Mouse (Mus musculus) ES-E14 (cell line): Measurements from ENCODE around the gene Mrps14.

ENCODE experiments used
- CHD2 ChIP-seq: IDR thresholded peaks from 2 replicates; pipeline ENCODE4 v1.6.1; 2014; ENCODE audit warnings: mild to moderate bottlenecking, low read depth, low read length, inconsistent platforms
- HCFC1 ChIP-seq: IDR thresholded peaks from 2 replicates; pipeline ENCODE4 v1.6.1; 2012; ENCODE audit warnings: low read length, inconsistent platforms, borderline replicate concordance; ENCODE audit not compliant: insufficient read depth
- MAFK ChIP-seq: IDR thresholded peaks from 2 replicates; pipeline ENCODE4 v1.6.1; 2014; ENCODE audit warnings: mild to moderate bottlenecking, low read depth, low read length, inconsistent platforms; ENCODE audit not compliant: insufficient read depth
- ZC3H11A ChIP-seq: IDR thresholded peaks from 2 replicates; pipeline ENCODE4 v1.6.1; 2012; ENCODE audit warnings: low read depth, mild to moderate bottlenecking, inconsistent platforms, low read length, borderline replicate concordance
- ZNF384 ChIP-seq: IDR thresholded peaks from 2 replicates; pipeline ENCODE4 v1.6.1; 2012; ENCODE audit warnings: low read depth, low read length, inconsistent platforms

- TF ChIP-seq ZC3H11A (no peak), HCFC1 (no peak), MAFK (no peak), CHD2 (no peak), ZNF384 (no peak)
Measured at GRCm38 (mm10) chr1:160232113-160232512, 37.1 kb downstream of the Mrps14 start.
